Mouse (Mus musculus) forebrain, embryonic 16.5 days (tissue): ENCODE results near the gene Alyref2. TPM values are rescaled to one million over a fixed set of nuclear protein-coding genes. Genes with fewer than 3 reads are reported as not detected.

Source experiments
- ATAC-seq: fragments of 200-750 bp; cut with Nextera tagmentation; 2 replicates; pipeline ENCODE4 v1.8.0; 2017; ENCODE audit warnings: mild to moderate bottlenecking, moderate library complexity
- H3K27ac ChIP-seq: fragments of 300-500 bp; sonication (generic); 2 replicates; pipeline ENCODE4 v1.5.1; 2014; ENCODE audit warnings: low read length, control low read depth
- H3K27me3 ChIP-seq: fragments of 300-500 bp; sonication (generic); replicated peaks from 2 replicates; pipeline ENCODE4 v1.6.1; 2014; ENCODE audit warnings: low read length; ENCODE audit not compliant: control insufficient read depth, insufficient read depth
- H3K36me3 ChIP-seq: fragments of 300-500 bp; sonication (generic); 2 replicates; pipeline ENCODE4 v1.6.1; 2014; ENCODE audit not compliant: control insufficient read depth, insufficient read depth
- H3K4me1 ChIP-seq: fragments of 300-500 bp; sonication (generic); replicated peaks from 2 replicates; pipeline ENCODE4 v1.6.1; 2014; ENCODE audit warnings: low read length; ENCODE audit not compliant: control insufficient read depth, insufficient read depth
- H3K4me2 ChIP-seq: fragments of 300-500 bp; sonication (generic); 2 replicates; pipeline ENCODE4 v1.6.1; 2014; ENCODE audit warnings: mild to moderate bottlenecking, low read length, control low read depth
- H3K4me3 ChIP-seq: fragments of 300-500 bp; sonication (generic); replicated peaks from 2 replicates; pipeline ENCODE4 v1.5.1; 2014; ENCODE audit warnings: mild to moderate bottlenecking, low read length, control low read depth
- H3K9ac ChIP-seq: fragments of 300-500 bp; sonication (generic); replicated peaks from 2 replicates; pipeline ENCODE4 v1.6.1; 2014; ENCODE audit warnings: low read depth, low read length, control low read depth
- H3K9me3 ChIP-seq: fragments of 300-500 bp; sonication (generic); 2 replicates; pipeline ENCODE4 v1.6.1; 2016; ENCODE audit warnings: low read length; ENCODE audit not compliant: control insufficient read depth
- WGBS: fragments of 180-500 bp; shearing (Covaris S2); extraction: QIAGEN DNeasy Blood & Tissue Kit; methylation state at CpG from one replicate; pipeline ENCODE4 v1.1.7; 2014; 5-methylcytosine and 5-hydroxymethylcytosine counted together
- polyA plus RNA-seq: library from polyadenylated mRNA; unstranded; fragments of >200 nt; fragmentation: Nextera tagmentation; extraction: Ambion mirVana; gene quantifications from 2 replicates; pipeline ENCODE4 v1.2.1, GENCODE M21; 2015

Alyref2 gene
- polyA plus RNA-seq, 1 experiment from 2014 or later, result 33.2 TPM

GRCm38 (mm10) chr1:171513760-171514159 lies 10.5 kb downstream of the Alyref2 start:
- H3K27ac ChIP-seq, result no peak overlapping the region
- H3K4me3 ChIP-seq, result no peak overlapping the region
- H3K27me3 ChIP-seq, result no peaks in the 10 kb centered on the region
- 86% methylated on average over 1 of the region's 1 CpGs for WGBS
- H3K4me2 ChIP-seq, result no peak overlapping the region
- no peak overlapping the region for H3K9ac ChIP-seq
- no peaks in the 10 kb centered on the region for H3K36me3 ChIP-seq
- no peaks in the 10 kb centered on the region for H3K9me3 ChIP-seq
- ATAC-seq, result no peak
- no peaks in the 10 kb centered on the region for H3K4me1 ChIP-seq

- no peak for ATAC-seq
- no peaks in the 10 kb centered on the region for H3K27me3 ChIP-seq
- no peak overlapping the region for H3K4me2 ChIP-seq
- no peaks in the 10 kb centered on the region for H3K9me3 ChIP-seq
- H3K4me3 ChIP-seq, result no peak overlapping the region
- H3K36me3 ChIP-seq, result no peaks in the 10 kb centered on the region
- 26% methylated on average over 1 of the region's 1 CpGs for WGBS
- no peak overlapping the region for H3K9ac ChIP-seq
- H3K27ac ChIP-seq, result no peak overlapping the region
- no peaks in the 10 kb centered on the region for H3K4me1 ChIP-seq
Observed at GRCm38 (mm10) chr1:171515039-171515438, 11.8 kb downstream of the Alyref2 start.

- H3K4me2 ChIP-seq, result no peak overlapping the region
- WGBS, result 92% methylated on average over 4 of the region's 4 CpGs
- ATAC-seq, result no peak
Observed at GRCm38 (mm10) chr1:171515557-171515956, 12.3 kb downstream of the Alyref2 start.

GRCm38 (mm10) chr1:171531367-171531766 lies 28.1 kb downstream of the Alyref2 start:
- no peaks in the 10 kb centered on the region for H3K9me3 ChIP-seq
- no peaks in the 10 kb centered on the region for H3K4me1 ChIP-seq
- no peaks in the 10 kb centered on the region for H3K27me3 ChIP-seq
- H3K36me3 ChIP-seq, result no peaks in the 10 kb centered on the region
- no peak overlapping the region for H3K9ac ChIP-seq
- no peak for ATAC-seq
- no peak overlapping the region for H3K4me2 ChIP-seq
- no peak overlapping the region for H3K27ac ChIP-seq
- H3K4me3 ChIP-seq, result no peak overlapping the region
- 91% methylated on average over 4 of the region's 4 CpGs for WGBS

More at GRCm38 (mm10) chr1:171515557-171515956, 12.3 kb downstream of the Alyref2 start:
- no peak overlapping the region for H3K27ac ChIP-seq
- no peaks in the 10 kb centered on the region for H3K36me3 ChIP-seq
- no peak overlapping the region for H3K9ac ChIP-seq
- no peaks in the 10 kb centered on the region for H3K4me1 ChIP-seq
- no peak overlapping the region for H3K4me3 ChIP-seq
- H3K9me3 ChIP-seq, result no peaks in the 10 kb centered on the region
- no peaks in the 10 kb centered on the region for H3K27me3 ChIP-seq

GRCm38 (mm10) chr1:171532830-171533229 lies 29.6 kb downstream of the Alyref2 start:
- no peaks in the 10 kb centered on the region for H3K9me3 ChIP-seq
- H3K4me2 ChIP-seq, result no peak overlapping the region
- H3K9ac ChIP-seq, result no peak overlapping the region
- H3K27ac ChIP-seq, result no peak overlapping the region
- no peaks in the 10 kb centered on the region for H3K4me1 ChIP-seq
- no peaks in the 10 kb centered on the region for H3K27me3 ChIP-seq
- H3K36me3 ChIP-seq, result no peaks in the 10 kb centered on the region
- 67% methylated on average over 2 of the region's 2 CpGs for WGBS
- ATAC-seq, result no peak
- no peak overlapping the region for H3K4me3 ChIP-seq

- no peaks in the 10 kb centered on the region for H3K27me3 ChIP-seq
- H3K9me3 ChIP-seq, result peaks cover 3% of the 10 kb centered on the region
- H3K36me3 ChIP-seq, result no peaks in the 10 kb centered on the region
- ATAC-seq, result no peak
- no peak overlapping the region for H3K4me2 ChIP-seq
- no peak overlapping the region for H3K4me3 ChIP-seq
- H3K27ac ChIP-seq, result no peak overlapping the region
- H3K4me1 ChIP-seq, result no peaks in the 10 kb centered on the region
- no peak overlapping the region for H3K9ac ChIP-seq
Observed at GRCm38 (mm10) chr1:171534557-171534956, 31.3 kb downstream of the Alyref2 start.

- Histone ChIP-seq H3K4me3 (no peak within 1 kb of the TSS), H3K36me3 (no peaks in the 10 kb centered on the region), H3K4me1 (no peaks in the 10 kb centered on the region), H3K27ac (no peak within 1 kb of the TSS), H3K27me3 (no peaks in the 10 kb centered on the region), H3K9me3 (peaks cover 3% of the 10 kb centered on the region), H3K4me2 (no peak within 1 kb of the TSS), H3K9ac (no peak within 1 kb of the TSS)
- no peak for ATAC-seq
- WGBS, result 100% methylated on average over 1 of the region's 1 CpGs
Observed at GRCm38 (mm10) chr1:171535194-171535593, 31.9 kb downstream of the Alyref2 start, which contains the start of gene Itln1. TSS of gene Itln1 (minus strand) at chr1:171535294.

- no peak overlapping the region for H3K27ac ChIP-seq
- 82% methylated on average over 1 of the region's 1 CpGs for WGBS
- H3K4me2 ChIP-seq, result no peak overlapping the region
- H3K27me3 ChIP-seq, result no peaks in the 10 kb centered on the region
- ATAC-seq, result no peak
- H3K9me3 ChIP-seq, result peaks cover 3% of the 10 kb centered on the region
- H3K9ac ChIP-seq, result no peak overlapping the region
- no peak overlapping the region for H3K4me3 ChIP-seq
- H3K4me1 ChIP-seq, result no peaks in the 10 kb centered on the region
- H3K36me3 ChIP-seq, result no peaks in the 10 kb centered on the region
Observed at GRCm38 (mm10) chr1:171540694-171541093, 37.4 kb downstream of the Alyref2 start.

GRCm38 (mm10) chr1:171551326-171551725 lies 48.0 kb downstream of the Alyref2 start:
- Histone ChIP-seq H3K27me3 (no peaks in the 10 kb centered on the region), H3K36me3 (no peaks in the 10 kb centered on the region), H3K4me3 (no peak overlapping the region), H3K4me1 (no peaks in the 10 kb centered on the region; the same call in 1 of the 2 replicates), H3K9ac (no peak overlapping the region), H3K27ac (no peak overlapping the region), H3K9me3 (no peaks in the 10 kb centered on the region), H3K4me2 (no peak overlapping the region)
- no peak for ATAC-seq
- WGBS, result 84% methylated on average over 7 of the region's 7 CpGs

- WGBS, result 80% methylated on average over 2 of the region's 2 CpGs
Observed at GRCm38 (mm10) chr1:171552230-171552629, 49.0 kb downstream of the Alyref2 start.

More at GRCm38 (mm10) chr1:171552230-171552629, 49.0 kb downstream of the Alyref2 start:
- Histone ChIP-seq H3K36me3 (no peaks in the 10 kb centered on the region), H3K9ac (no peak overlapping the region), H3K4me1 (no peaks in the 10 kb centered on the region; the same call in 1 of the 2 replicates), H3K4me3 (no peak overlapping the region), H3K27me3 (no peaks in the 10 kb centered on the region), H3K4me2 (no peak overlapping the region), H3K27ac (no peak overlapping the region), H3K9me3 (no peaks in the 10 kb centered on the region)
- no peak for ATAC-seq
